Mouse (Mus musculus) cerebellum, adult 8-10 months (tissue): Measurements from ENCODE around the gene Lbp.
A peak's percentile ranks its signal among the peaks of the same experiment; 100 is the strongest.

Experiments used
- DNase-seq: peaks from one replicate; pipeline ENCODE4 v3.0.0; 2022

Lbp gene

DNA sequence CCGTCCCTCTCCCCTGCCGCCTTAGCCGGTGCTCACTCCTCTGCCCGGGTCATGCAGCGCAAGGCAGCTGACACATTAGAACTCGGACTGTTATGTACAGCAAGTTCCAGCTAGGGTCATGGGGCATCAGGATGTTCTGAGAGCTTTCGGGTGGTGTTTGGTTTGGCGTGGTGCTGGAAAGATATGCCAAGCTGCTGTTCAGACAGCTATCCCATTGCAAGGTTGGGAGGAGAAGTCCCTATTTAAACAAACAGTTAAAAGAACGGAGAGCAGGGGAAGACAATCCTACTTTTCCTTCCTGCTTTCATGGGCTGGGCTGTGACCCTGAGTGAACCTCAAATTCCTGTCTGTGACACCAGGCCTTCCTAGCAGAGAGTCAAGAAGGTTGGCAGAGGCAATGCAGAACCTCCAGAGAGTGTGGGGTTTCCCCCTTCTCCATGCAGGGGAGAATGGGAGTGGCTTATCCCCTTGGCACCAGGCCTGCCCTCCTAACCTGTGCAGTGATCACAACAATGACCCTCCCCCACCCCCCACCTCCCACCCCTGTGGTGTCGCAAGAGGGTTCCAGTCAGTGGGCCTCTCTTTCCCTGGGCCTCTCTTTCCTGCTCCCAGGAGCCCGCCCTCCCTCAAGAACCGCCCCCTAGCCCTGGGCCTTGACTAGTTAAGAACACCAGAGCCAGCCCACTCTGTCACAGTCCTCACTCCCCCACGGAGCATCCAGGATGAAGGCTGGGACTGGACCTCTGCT, at the start of gene Lbp:
Gene Lbp, plus strand, starts transcription at position 546 of the 748 bp plus-strand sequence.
- no peak for DNase-seq

DNA sequence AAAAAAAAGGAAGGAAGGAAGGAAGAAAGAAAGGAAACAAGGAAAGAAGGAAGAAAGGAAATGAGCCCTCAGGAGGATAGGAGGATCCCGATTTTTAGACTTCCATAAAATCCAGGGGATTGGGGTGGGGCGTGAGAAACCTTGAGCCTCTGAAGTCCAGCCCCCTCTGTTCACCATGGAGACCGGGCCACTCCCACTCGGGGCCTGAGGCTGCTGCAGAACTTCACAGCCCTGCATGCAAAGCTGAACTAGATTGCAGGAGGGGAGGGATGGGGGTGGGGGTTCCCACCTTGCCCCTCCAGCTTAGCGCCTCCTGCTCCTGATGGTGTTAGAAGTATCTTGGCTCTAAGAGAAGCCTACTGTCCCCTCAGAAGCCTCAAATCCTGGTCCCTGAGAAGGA, 49.4 kb upstream of the Lbp start:
- DNase-seq: no peak

DNA sequence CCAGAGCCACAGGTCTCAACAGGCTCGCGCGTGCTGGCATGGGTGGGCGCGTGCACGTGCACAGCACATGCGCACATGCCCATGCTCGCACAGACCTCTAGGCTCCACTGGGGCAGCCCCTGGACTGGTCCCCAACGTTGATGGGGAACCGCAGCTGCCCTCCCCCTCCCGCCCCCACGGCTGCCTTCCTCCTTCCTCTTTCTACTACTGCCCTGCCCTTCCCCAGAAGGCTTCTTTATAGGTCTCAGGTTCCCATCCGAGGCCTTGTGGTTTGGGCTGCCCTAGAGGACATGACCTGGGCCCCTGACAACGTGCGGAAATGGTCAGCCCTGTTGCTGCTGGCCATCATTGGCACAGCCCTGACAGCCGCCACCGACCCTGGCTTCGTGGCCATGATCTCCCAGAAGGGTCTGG, 48.3 kb upstream of the Lbp start, which contains the start of gene Bpi:
Gene Bpi, plus strand, starts transcription at position 90 of the 414 bp plus-strand sequence.
- no peak for DNase-seq

DNA sequence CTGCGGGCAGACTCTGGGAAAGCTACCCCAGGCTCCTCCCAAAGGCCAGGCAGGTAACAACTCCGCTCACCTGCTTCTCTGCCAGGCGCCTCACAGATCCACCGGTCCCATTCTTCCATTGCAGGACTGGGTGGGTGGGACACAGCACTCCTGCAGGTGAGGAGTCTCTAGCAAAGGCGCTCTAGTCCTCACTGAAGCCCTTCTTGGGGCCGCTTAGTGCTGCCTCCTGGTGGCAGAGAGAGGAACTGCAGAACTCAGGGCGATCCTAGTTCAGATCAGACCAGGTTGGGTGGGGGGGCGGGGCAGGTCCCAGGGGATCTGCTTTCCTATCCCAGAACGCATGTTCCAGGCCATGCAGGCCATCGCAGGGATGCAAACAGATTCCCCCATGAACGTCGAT, 47.5 kb upstream of the Lbp start:
- DNase-seq: peak; percentile 72

DNA sequence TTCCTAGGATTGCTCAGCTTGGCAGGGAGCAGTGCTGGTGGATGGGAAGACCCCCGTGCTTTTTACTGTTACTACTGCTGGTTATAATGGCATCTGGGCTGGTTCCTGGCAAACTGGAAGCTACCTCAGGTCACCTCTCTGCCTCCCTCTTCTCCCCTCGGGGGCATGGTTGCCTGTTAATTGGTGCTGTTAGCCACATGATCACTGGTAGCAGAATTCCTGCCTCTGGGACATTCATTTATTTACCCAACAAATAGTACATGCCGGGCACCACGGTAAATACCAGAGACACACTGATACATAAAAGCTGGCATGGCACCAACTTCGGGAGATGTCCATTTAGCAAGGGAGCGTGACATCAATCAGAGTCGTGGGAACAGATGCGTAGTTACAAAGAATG, 46.8 kb upstream of the Lbp start:
- DNase-seq: no peak

DNA sequence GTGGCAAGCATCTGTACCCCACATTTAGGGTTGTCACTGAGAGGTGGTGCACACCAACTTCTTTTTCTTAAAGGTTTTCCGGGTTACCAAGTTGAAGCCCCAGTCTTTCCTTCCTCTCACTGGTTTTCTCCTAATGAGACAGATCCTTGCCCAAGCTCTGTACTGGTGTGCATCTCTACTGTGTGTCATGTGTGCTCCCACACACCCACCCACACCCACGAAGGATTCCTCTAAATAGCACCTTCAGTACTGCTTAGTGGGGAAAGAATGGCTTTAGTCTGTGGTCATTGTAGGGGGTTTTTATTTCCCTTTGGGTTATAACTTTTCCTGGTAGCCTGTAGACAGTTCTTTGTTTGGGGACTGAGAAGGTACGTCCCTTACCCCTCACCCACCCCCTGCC, 41.4 kb upstream of the Lbp start:
- DNase-seq: no peak

DNA sequence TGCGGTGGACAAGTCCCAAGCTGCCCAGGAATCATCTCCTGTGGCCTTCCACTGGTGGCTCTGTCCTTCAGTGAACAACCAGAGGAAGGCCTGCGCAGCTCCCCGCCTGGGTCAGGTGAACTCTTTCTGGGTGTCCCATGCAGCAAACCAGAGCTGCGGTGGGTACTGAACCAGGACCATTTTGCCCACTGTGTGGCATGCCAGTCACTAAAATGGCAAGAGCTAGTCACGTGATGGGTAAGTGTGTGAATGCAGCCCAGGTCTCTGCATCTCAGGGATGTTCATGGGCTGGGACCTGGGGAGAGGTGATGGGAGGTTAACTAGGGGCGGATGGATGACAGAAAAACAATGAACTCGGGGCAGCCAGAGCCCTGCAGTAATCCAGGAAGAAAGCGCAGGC, 36.3 kb upstream of the Lbp start:
- no peak for DNase-seq

DNA sequence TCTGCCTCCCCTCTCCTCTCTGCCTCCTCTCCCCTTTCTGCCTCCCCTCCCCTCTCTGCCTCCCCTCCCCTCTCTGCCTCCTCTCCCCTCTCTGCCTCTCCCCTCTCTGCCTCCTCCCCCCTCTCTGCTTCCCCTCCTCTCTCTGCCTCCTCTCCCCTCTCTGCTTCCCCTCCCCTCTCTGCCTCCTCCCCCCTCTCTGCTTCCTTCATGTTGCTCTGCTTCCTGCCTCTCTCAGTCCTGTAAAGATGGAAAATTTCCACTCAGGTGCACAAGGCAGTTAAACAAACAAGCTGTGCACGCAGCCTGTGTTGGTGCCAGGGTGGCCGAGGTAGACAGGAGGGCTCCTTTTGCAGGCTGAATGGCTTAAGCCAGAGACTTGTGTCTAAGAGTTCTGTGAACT, 32.6 kb upstream of the Lbp start:
- no peak for DNase-seq

DNA sequence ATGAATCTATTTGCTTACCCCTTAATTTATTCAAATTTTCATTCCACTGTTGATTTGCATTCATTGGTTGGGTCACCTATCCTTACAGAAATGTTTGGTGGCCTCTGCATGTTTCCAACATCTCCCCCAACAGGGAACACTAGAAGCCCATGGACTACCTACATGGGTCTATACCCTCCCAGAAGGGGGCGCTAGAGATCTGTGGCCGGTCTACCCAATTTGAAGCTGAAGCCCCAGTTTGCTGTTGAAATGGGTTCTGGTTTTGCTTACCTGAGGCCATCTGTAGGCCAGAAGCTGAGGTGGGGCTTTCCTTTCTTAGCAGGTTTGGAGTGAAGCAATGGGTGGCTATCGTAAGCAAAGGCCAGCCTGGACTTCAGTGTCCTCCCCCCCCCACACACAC, 30.9 kb upstream of the Lbp start:
- no peak for DNase-seq

DNA sequence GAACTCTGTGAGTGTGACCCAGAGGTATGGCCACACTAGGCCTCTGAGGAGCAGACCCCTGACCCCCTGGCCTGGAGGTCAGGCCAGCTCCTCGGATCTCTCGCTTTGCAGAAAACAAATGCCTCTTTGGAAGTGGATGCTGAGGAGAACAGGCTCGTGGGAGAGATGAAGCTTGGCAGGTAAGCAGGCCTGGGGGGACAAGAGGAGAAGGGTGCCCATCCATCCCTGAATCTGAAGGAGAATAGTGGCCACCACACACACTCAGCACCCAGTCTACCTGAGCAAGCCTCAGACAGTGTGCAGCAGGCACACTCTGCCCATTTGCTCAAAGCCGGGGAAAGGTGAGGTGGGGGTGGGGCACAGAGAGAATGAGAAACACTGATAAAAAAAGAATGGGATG, 30.5 kb upstream of the Lbp start:
- DNase-seq: no peak

DNA sequence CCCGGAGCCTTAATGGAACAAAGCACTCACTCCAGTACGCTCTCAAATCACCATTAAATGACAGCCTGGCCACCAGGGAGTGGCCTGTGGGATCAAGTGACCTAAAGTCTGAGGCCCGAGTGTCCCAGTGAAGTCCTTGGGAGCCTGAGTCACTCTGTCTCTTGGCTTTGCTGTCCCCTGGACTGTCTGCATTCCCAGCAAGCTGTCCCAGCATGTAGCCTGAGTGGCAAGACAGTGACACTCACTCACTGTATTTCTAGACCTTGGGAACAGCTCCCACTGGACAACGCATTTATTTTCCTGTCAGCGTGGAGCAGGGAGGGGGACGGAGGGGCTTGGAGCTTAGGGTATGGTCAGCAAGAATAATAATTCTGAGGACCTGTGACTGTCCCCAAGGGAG, 29.8 kb upstream of the Lbp start:
- no peak for DNase-seq

DNA sequence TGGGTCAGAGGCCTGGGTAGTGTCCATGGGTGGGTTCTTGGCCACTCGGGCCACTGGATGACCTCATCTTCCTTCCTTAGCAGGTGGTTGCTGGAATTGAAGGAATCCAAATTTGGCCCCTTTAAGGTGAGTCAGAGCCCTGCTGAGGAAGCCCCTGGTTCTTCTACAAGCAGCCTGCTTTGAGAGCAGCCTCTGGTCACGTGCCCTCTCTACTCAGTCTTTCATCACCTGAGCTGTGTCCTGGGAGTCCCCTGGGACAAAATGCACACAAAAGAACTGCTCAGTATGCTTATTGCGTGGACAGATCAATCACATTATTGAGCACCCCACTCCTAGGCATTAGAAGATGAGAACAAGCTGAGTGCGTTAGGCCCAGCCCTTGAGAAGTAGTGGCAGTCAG, 29.4 kb upstream of the Lbp start:
- no peak for DNase-seq

DNA sequence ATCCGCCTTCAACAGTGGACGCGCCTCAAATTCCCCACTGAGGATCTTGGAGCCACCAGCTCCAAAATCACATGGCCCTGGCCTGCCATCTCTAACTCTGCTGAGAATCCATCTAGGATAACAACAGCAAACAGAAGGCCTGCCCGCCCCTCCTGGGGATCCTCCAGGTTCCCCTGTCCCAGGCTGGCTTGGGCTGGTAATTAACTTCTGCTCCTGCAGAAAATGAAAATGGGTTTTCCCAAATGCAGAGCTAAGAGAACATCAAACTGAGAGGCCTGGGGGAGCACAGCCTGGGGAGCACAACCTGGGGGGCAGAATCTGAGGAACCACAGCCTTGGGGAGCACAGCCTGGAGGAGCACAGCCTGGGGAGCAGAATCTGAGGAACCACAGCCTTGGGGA, 26.6 kb upstream of the Lbp start:
- DNase-seq: no peak

DNA sequence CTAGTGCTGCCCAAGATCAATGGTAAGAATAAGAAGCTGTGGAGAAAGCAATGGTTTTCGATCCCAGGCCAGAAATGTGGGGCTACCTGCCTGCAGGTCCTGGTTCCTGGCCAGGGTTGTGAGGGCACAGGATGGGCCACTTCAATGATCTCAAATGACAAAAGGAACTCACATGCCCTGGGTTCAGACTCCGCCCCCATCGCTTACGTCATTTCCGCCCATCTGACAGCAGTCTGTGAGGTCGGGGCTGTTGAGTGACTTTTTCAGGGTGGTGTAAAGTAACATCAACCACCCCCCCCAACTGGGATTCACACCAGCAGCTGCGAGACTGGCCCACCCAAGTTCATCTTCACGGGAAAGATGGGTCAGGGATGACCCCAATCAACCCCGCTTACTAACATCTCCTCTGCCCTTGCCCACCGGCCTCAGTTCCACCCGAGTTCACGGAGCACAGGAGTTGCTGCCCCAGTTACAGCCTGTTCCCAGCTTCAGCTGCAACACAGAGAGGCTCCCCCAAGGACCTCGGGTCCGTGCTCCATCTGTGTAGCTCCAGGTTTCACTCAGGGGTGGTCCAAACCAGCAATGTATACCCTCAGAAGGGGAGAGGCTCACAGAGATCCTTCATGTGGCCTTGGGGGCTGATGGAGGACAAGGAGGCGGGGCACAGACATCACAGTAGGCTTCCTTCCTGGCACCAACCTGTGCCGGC, 24.6 kb upstream of the Lbp start:
- no peak for DNase-seq

DNA sequence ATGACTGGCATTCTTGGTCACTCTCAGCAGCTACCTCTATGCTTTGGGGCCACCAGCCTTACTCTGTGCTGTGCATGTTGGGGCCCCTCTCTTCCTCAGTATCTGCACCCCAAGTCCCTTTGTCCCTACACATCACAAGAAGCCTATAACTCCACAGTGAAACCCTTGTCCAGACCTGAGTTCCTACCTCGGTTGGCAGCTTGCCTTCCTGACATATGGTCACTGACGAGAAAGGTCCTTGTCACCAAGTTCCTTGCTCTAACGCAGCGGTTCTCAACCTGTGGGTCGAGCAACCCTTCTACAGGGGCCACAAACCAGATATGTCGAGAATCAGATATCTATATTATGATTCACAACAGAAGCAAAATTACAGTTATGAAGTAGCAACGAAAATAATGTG, 23.2 kb upstream of the Lbp start:
- DNase-seq: no peak

DNA sequence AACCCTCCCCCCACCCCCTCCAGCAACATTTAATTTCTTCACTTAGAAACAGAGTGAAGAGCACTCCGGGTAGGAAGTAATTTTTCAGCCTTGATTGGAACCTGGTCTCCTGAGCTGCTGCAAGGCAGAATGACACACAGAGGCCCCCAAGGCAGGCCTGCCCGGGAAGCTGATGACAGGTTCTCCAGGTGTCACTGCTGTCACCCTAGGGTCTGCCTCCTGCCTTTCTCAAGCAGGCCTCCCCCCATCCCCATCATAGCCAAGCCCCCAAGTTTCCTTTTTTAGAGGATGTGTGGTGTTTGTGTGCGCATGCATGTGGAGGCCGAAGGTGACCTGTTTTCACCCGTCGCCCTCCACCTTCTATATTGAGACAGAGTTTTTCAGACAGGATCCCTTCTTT, 22.5 kb upstream of the Lbp start:
- DNase-seq: no peak

DNA sequence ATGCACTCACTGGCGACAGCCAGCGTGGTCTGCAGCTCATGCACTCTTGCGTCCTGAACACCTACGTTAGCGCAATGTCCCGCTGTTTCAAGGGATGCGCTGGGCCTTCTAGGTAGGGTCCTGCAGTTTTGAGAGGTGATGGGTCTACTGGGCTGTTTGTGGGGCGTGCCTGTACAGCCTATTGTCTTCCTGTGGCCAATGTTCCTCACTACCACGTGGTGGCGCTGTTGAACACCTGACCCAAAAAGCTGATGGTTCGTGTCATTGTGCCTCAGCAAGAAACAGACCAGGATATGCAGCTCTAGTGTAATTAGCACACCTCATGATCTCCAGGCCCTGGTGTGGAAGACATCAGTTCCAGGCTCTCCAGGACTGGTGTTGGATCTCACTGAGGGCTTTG, 21.7 kb upstream of the Lbp start:
- DNase-seq: peak; percentile 41

DNA sequence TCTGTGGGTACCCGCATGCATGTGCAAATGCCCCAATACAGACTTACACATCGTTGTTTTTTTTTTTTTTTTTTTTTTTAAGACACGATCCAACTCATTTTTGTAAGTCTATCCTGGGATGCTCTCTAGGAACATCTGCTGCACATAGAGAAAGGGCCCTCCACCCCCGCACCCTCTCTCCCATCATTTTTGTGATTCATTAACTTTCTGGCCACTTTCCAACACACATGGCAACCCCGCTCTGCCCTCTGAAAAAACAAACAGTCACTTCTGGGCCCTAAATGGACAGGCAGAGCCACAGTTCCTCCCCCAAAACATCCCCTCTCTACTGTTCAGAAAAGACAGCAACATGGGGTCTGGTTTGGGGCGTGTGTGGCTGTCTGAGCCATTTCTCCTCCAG, 20.6 kb upstream of the Lbp start:
- DNase-seq: no peak

DNA sequence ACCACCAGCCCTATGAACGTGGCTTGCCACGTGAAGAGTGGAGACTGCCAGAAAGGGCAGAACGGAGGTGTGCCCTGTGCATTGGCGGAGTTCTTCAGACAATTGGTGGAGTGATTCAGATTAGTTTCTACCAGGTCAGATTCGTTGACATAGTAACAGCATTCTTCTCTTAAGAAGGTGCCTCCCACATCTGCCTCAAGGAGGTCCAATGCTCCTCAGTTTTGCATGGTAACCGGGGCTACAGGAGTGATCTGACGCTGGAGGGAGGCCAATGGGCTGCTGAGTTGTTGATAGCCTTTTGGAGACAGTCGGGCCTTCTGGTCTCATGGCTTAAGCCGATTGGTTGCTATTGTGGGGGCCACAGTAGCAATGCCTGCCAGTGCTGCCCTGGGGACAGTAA, 10.6 kb upstream of the Lbp start:
- no peak for DNase-seq

DNA sequence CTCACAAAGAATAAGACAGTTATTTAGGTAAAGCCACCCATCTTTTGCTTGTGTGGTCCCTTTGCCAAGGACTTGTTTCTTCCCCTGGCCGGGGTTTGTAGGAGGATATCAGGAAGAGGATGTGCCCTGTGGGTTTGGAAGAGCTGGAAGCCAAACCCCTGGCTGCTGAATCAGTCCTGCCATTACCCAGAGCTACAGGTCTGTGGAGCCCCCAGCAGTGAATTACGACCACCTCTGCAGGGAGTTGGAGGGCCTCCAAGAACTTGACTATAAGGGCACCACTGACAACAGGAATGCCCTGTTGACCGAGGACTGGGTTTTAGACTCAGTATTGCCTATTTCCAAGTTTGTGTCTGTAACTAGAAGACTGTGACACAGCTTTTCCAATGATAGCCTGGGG, 7.1 kb upstream of the Lbp start:
- no peak for DNase-seq

DNA sequence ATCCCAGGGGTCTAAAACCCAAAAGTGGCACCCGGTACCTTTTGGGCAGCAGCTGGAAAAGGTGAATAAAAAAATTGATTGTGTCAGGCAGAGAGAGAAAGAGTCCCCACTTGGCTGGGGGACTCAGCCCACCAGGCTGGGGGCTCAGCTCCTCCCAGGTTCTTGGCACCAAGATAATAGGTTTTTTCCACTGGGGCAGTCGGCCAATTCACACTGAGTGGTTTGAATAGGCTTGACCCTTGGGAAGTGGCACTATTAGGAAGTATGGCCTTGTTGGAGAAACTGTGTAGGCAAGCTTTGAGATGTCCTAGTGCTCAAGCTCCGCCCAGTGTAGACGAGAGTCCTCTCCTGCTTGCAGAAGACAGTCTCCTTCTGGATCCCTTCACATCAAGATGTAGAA, 6.6 kb upstream of the Lbp start:
- DNase-seq: no peak

DNA sequence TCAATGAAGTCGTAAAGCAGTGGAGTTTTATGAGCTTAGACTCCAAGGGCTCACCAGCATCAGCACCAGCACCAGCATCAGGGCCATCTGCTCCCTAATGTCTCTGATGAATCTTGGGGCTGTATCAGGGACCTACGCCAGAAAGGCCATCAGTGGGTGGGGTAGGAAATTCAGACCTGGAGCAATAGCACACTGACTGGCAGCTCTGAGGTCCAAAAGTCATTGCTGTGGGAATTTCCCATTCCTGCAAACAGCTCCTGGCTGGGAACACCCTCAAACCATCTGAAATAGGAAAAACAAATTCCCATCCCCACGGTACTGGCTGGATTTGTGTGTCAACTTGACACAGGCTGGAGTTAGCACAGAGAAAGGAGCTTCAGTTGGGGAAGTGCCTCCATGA, 3.5 kb upstream of the Lbp start:
- no peak for DNase-seq

DNA sequence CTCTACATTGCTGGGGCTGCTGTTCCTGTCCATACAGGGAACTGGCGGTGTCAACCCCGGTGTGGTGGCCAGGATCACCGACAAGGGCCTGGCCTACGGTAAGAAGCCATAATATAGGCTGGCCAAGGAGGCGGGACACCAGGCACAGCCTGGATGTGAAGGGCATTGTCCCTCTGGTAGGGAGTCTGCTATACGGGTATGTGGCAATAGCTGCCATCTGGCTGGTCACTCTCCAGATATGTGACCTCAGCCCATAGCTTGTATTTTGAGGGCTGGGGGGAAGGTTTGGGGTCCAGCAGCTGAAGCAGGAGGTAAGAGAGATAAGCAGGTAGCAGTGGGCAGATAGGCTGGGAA, 380 bp downstream of the Lbp start:
- DNase-seq: no peak

DNA sequence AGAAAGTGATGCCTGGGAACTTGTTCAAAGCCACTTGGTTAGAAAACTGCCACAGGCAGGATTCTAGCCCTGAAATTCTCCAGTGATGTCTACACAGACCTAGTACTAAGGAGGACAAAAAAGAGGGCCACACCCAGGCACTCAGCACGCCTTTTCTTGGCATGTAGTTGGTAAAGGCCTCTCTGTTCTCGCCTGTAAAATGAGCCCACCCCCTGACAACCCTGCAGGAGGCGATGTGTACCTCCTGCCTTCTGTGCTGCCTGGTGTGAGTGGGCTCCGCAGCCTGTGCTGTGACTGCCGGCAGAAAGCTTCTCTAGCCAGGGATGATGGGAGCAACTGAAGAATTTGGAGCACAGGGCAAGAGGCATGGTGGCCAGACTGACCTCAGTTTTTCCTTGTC, 2.0 kb downstream of the Lbp start:
- no peak for DNase-seq

DNA sequence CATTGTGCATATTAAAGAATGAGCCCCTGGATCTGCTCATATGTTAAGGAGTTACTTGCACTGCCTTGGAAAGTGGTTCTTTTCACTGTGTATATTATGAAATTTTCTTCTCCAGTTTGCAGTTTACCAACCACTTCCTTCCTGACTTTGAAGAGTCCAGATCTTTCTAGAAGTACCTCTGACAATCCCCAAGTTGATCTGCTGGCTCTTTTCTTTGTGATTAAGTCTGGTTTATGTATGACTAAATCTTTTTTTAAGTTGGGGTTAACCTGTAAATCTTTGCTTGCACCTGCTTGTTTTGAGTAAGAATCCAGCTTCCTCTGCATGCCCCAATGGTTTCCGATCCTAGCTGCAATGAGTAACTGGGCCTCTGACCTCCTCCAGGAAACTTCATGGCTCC, 6.8 kb downstream of the Lbp start:
- DNase-seq: no peak
